Mouse (Mus musculus) testis, postnatal 10 days (tissue): ENCODE data around the gene Tox4.
"Not testable (repeated sequence)": the region's sequence is repeated elsewhere in the genome, so short reads cannot be mapped to it uniquely, and the experiment has no call there.

Source experiments
- DNase-seq: peaks from one replicate; pipeline ENCODE4 v3.0.0; 2021; ENCODE audit warnings: low spot score

Tox4 gene

DNA sequence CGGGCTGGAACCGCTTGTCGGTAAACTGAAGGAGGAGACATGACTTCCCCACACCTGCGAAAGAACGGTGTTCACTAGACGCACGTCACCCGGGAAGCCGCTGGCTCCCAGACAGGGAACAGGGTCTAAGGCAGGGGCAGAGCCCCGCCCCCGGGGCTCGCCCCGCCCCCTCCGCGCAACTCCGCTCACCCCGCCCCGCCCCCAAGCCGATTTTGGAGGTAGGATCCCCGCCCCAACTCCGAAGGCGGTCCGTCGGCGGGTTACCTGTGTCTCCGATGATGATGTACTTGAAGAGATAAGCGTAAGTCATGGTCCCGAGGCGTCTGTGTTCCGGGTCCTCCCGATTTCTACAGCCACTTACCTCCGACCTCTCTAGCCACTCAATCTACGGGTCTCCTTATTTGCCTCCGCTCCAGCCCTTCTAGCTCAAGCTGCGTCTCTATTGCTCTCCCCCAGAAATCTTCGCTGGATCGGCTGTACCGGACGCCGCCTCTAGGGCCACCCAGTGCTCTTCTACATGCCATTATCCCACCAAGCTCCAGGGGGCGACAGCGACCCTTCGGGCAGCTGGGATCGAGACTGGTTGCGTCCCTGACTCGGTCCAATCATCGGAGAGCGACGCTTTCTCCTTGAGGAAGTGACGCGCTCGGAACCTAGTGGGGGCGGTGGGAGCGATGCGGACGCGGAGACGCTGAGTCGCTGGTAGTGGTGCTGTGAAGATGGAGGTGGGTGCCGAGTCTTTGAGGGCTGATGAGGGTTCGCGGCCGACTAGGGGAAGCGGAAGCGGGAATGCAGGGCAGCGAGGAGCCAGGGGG is at the start of gene Tox4, which contains the start of gene Rab2b:
TSS of gene Tox4 (plus strand) at position 215 of the 815 bp plus-strand sequence.
TSS of gene Rab2b (minus strand) at position 614 of the 815 bp plus-strand sequence.
- DNase-seq: peak; percentile 97

GRCm38 (mm10) chr14:52232249-52232648 is 46.7 kb upstream of the Tox4 start:
- no peak for DNase-seq

DNA sequence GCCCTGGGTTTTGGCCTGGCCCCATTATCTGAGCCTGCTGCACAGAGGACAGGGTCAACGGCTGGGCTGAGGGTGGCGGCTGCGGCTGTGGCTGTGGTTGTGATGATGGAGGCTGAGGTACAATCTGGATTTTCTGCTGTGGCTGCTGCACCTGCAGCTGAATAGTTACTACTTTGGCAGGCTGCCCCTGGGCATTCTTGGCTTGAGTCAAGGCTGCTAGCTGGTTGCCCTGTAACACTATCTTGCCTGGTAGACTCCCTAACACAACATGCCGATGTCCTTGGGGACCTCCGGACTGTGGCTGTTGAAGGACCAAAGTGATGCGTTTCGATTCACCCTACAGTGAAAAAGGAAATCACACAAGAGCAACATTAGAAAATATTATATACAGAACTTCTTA is 43.8 kb upstream of the Tox4 start:
- DNase-seq: peak; percentile 74

GRCm38 (mm10) chr14:52236216-52236615 is 42.7 kb upstream of the Tox4 start:
- DNase-seq: no peak

GRCm38 (mm10) chr14:52244041-52244689 is 34.8 kb upstream of the Tox4 start:
- DNase-seq: peak; percentile 99

DNA sequence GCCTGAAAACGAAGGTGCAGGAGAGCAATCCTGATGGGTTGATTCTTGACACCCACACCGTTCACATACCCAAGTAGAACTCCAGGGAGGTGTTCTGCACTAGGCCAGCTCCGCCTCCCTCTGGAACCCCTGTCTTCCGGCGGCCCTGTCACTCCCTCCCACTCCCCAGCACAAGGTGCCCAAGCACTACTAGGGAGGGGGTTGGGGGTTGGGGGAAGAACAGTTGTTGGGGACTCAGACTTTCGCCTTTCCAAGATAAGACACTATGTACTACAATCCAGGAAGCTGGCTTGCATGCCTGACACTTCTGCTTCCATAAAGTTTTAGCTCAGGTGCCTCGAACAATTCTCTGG is 34.3 kb upstream of the Tox4 start:
- no peak for DNase-seq

DNA sequence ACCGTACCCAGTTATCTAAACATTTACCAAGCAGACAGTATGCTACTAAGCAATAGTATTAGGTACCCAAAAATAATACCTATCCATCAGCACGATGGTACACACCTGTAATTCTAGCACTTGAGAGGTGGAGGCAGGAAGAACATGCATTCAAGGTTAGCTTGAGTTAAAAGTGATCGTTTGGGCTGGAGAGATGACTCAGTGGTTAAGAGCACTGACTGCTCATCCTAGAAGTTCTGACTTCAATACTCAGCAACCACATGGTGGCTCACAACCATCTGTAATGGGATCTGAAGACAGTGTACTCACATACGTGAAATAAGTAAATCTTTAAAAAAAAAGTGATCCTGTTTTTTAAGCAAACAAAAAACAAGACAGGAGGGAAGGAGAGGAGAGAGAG is 32.8 kb upstream of the Tox4 start:
- DNase-seq: no peak

DNA sequence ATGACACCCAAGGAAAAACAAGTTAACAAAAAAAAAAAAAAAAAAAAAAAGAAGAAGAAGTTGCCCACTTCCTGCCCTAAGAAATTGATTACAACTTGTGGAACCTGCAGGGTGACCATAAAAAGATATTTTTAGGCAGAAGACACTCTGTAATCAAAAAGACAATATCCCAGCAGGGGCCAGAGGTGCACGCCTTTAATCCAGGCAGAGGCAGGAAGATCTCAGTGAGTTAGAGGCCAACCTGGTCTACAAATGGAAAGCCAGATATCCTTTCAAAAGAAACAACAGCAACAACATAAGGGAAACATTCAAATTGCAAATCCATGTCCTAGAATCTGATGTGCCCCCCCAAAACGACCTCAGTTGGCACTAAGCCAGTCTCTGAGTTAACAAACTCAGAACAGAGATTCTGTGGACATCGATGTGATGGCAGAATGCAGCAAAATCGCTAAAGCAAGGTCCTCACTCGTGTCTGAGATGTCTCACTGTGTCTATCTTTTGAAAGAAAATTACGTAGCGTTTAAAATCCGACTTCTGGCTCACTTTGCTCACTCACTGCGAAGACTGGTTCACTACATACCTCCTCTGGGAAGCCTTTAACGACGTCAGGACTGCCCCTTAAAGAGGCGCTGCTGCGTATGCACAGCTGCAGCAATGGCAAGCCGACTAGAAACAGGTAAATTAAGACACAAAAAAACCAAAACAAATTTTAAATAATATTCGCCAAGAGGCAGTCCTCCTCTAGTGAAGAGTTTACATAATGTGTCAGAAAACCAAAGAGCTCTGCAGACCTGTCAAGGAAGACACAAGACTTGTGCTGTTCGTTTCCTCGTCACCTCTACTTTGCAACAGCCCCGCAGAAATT is 22.4 kb upstream of the Tox4 start:
- no peak for DNase-seq

GRCm38 (mm10) chr14:52257484-52258213 is 21.3 kb upstream of the Tox4 start, which contains the start of gene Chd8:
Chd8 (minus strand) TSS chr14:52257780.
- peak; percentile 97 for DNase-seq

GRCm38 (mm10) chr14:52272781-52273180 is 6.2 kb upstream of the Tox4 start:
- DNase-seq: no peak

GRCm38 (mm10) chr14:52277210-52277609 is 1.7 kb upstream of the Tox4 start:
- no peak for DNase-seq

DNA sequence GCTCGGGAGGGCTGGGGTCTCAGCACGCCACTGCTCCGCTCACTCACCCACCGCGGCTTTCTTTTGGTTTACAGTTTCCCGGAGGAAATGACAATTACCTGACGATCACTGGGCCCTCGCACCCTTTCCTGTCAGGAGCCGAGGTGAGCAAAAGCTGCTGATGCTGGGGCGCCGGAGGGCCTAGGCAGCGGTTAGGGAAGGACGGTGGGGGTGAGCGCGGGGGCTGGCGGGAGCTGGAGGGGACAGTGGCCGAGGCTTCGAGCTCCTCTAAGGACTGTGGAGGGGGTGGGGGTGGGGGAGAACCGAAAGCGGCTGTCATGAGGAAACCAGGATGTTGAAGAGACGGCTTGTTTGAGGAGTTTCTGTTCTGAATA is 788 bp downstream of the Tox4 start:
- no peak for DNase-seq

DNA sequence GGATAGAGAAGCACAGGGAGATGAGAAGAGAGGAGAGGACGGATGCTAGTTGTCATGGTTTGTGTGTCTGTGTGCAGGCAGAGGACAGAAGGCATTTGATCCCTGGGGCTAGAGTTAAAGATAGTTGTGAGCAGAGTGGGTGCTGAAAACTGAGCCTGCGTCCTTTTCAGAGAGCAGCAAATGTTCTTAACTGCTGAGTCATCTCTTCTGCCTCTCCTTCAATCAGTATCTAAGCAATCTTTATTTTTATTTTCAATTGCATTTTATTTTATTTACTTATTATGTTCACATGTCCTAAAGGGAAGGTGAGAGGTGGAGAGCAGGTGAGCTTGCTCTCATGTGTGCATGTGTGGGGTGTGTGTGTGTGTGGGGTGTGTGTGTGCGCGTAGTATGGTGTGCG is 4.7 kb downstream of the Tox4 start:
- DNase-seq: no peak

GRCm38 (mm10) chr14:52284191-52284590 is 5.2 kb downstream of the Tox4 start:
- DNase-seq: no peak

- no peak for DNase-seq
Measured at GRCm38 (mm10) chr14:52295558-52296264, 16.8 kb downstream of the Tox4 start.

GRCm38 (mm10) chr14:52303517-52303916 is 24.6 kb downstream of the Tox4 start:
- not testable (repeated sequence) for DNase-seq

DNA sequence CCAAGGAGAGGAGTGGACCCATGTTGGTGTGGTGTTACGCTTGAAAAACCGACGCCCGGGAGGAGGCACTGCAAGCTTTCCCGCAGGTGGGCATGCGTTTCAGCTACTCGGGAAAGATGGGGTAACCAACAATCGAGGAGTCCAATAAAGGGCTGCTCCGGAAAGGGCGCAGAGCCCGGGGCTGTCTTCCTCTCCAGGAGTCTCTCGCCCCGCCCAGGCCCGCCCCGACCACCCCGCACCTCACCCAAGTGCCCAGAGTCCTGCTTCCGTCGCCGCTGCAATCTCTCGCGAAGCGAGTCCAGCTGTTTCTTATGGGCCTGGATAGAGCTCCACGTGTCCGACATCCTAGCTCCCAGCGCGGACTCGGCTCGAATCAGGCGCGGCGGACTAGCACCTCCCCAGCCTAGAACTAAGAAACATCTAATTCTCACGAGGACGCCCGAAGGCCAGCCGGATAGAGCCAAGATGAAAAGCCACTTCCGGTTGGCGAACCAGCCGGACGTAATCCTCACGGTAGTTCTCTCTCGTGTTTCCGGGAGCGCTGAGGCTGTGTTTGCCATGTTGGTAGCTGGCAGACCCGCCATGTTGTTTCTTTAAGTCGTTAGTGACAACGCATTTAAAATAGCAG is 25.8 kb downstream of the Tox4 start, which contains the start of gene Mettl3:
TSS of gene Mettl3 (minus strand) at position 485 of the 628 bp plus-strand sequence.
- peak; percentile 90 for DNase-seq

GRCm38 (mm10) chr14:52306100-52306499 is 27.2 kb downstream of the Tox4 start:
- no peak for DNase-seq

- DNase-seq: not testable (repeated sequence)
Measured at GRCm38 (mm10) chr14:52310343-52310742, 31.4 kb downstream of the Tox4 start.

GRCm38 (mm10) chr14:52310906-52311305 is 32.0 kb downstream of the Tox4 start:
- no peak for DNase-seq
